Mouse (Mus musculus) spleen, adult 2 months (tissue): ENCODE results near the gene Pmel.

ENCODE experiments used
- CTCF ChIP-seq: fragments of 200-500 bp; IDR thresholded peaks from 2 replicates; pipeline ENCODE4 v1.5.1; 2011; ENCODE audit warnings: mild to moderate bottlenecking, inconsistent platforms; ENCODE audit not compliant: insufficient read depth, insufficient read length, insufficient replicate concordance; ENCODE audit errors: extremely low read depth
- POLR2A ChIP-seq: fragments of 200-500 bp; IDR thresholded peaks from 2 replicates; pipeline ENCODE4 v1.6.1; 2011; ENCODE audit warnings: low read depth, low read length, inconsistent platforms

- TF ChIP-seq POLR2A (no peak), CTCF (no peak)
Measured at GRCm38 (mm10) chr10:128657844-128658243, 46.2 kb upstream of the Pmel start.
